Mouse (Mus musculus): ENCODE measurements around the gene Ugcg.

DNA sequence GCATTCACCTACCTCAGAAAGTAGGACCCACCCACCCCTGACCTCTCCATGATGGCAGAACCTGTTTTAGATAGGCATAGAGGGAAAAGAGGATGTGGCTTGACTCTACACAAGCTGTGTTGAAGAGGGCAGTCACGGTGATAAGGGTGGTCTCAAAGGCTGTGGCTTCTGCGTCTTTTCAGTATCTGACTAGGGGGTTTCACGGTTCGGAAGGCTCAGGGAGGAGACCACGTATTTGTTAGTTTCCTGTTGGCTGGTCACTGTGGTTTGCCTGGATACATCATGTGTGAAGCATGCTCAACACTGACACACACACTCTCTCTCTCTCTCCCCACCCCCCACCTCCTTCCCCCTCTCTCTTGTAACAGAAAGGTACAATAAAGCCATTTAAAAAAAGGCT is 76.1 kb downstream of the Ugcg start:
- no peak for TF ChIP-seq POLR2A (IDR thresholded peaks at IDR 0.05; ENCODE audit: insufficient read length, low read depth)
- no peak for TF ChIP-seq E2F4 (IDR thresholded peaks at IDR 0.05; ENCODE audit: insufficient read depth)
- TF ChIP-seq CEBPB (IDR thresholded peaks at IDR 0.05; ENCODE audit: insufficient read depth, poor library complexity, severe bottlenecking) = no peak
- TF ChIP-seq MYOD1 (IDR thresholded peaks at IDR 0.05; ENCODE audit: control insufficient read depth in 1 of 3, insufficient read length in 2 of 3, low read depth in 2 of 3) = no peak
- TF ChIP-seq MAX (IDR thresholded peaks at IDR 0.05; ENCODE audit: low read depth) = no peak
- TF ChIP-seq POLR2AphosphoS2 (IDR thresholded peaks at IDR 0.05; ENCODE audit: insufficient read length, low read depth) = no peak
- no peak for TF ChIP-seq TCF12 (IDR thresholded peaks at IDR 0.05; ENCODE audit: insufficient read depth, poor library complexity, severe bottlenecking)
- no peak for TF ChIP-seq USF1 (IDR thresholded peaks at IDR 0.05; ENCODE audit: low read depth)
- no peak for TF ChIP-seq TCF3 (IDR thresholded peaks at IDR 0.05; ENCODE audit: insufficient read length, low read depth)
- no peak for TF ChIP-seq MYOG (IDR thresholded peaks at IDR 0.05; ENCODE audit: control insufficient read depth in 1 of 3, insufficient read depth in 1 of 3, insufficient read length in 2 of 3, low read depth in 2 of 3)
- TF ChIP-seq REST (IDR thresholded peaks at IDR 0.05; ENCODE audit: insufficient read depth, insufficient read length) = no peak
- no peak for TF ChIP-seq SRF (IDR thresholded peaks at IDR 0.05; ENCODE audit: control insufficient read depth, insufficient read length, low read depth)

Data from myocyte (in vitro differentiated cells).